Mouse (Mus musculus) neural tube, embryonic 10.5 days (tissue): Measurements from ENCODE around the gene Ptprd.
"Not testable (repeated sequence)": the region's sequence is repeated elsewhere in the genome, so short reads cannot be mapped to it uniquely, and the experiment has no call there.

Experiments used
- DNase-seq: peaks from one replicate; pipeline ENCODE4 v3.0.0-alpha.2; 2017; ENCODE audit warnings: low spot score; ENCODE audit errors: extremely low spot score

The Ptprd gene

DNA sequence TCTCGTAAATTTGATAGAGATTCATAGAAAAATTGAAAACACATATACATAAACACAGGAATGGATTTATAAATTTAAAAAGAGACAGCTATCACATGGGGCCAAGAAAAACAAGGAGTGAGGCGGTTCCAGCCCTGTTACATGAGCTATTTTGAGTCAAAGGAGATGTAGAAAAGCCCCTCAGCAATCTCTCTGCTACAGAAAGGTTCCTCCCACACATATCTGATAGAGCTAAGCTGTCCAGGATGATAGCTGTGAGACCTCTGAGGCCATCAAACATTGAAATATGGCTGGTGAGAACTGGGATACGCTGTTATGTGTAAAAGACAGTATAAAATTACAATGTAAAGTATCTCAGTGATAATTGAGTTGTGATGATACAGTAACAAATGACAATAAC lies 2138.5 kb downstream of the Ptprd start:
- DNase-seq: no peak

DNA sequence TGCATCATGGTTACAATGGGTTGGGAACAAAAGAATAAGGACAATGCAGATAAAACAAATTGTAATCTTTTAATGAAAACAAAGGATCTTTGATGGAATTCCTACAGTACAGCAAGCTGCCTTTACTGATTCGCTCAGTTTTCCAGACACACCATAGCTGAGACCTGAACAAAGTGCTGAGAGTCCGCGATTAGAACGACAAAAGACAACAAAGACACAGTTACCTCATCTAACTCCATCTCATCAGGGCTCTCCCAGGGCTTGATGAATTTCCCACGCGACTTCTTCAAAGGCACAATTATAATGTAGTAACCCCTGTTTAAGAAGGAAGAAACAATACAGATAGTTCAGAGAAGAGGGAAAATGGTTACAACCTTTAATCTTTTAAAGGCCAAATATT lies 2140.0 kb downstream of the Ptprd start:
- no peak for DNase-seq

DNA sequence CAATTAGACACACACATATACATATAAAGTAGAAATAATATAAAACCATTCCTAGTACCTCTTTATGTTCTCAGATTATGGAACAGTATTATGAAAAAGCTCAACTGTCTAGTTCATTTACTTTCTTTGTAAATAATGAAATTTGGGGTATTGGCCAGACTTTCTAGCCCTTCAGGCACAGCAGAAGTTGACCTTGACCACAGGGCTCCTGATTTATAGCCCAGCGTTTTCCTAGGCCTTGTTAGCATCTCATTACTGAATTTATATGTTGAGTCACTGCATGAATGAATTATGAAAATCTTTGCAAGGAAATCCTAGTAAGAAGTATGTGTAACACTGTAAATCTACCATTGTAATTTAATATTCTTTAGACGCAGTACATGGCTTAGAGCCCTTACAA lies 2154.9 kb downstream of the Ptprd start:
- DNase-seq: no peak

DNA sequence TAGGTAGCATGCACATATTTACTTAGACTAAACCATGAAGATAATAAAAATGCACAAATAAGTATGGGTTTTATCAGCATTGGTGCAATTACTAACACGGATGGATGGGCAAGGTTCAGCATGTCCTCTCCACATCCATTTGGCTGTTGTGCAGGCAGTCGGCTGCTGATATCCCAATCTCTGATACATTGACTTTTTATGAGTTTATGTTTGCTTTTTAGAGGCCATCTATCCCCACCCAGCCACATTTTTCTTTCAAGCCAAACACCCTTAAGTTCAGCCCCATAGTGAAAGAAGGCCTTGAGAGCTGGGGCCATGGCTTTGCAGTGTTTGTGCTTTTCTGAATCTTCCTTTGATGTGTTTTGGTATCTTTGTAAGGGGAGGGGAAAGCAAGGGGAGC lies 2166.1 kb downstream of the Ptprd start:
- DNase-seq: no peak

DNA sequence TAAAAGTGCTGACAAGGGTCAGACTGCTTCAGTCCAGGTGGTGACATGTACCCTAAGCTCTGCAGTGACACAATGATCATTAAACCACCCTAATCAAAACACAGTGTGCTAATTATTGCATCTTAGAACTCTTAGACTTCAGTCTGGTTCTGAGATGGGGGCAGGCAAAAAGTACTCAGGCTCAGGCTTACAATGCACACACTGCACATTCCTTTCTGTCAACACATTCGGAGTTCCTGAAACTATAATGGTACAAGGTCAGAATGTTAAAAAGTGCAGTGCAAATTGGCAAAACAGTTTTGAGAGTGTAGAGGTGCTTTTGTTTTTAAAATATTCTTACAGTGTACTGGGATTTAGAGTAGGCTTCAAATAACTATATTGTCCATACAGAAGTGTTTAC lies 2167.0 kb downstream of the Ptprd start:
- DNase-seq: no peak

DNA sequence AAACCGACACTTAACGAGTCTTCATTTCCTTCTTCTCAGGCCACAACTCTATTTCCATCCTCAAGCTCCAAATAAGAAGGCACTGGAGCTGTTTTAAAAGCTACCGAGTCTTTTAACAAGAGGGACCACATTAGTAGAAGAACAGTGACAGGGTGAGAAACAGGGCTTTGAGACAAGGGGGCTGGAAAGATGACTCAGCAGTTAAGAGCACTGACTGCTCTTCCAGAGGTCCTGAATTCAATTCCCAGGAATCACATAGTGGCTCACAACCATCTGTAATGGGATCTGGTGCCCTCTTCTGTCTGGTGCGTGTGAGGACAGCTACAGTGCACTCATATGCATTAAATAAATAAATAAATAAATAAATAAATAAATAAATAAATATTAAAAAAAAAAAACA lies 2174.6 kb downstream of the Ptprd start:
- not testable (repeated sequence) for DNase-seq

DNA sequence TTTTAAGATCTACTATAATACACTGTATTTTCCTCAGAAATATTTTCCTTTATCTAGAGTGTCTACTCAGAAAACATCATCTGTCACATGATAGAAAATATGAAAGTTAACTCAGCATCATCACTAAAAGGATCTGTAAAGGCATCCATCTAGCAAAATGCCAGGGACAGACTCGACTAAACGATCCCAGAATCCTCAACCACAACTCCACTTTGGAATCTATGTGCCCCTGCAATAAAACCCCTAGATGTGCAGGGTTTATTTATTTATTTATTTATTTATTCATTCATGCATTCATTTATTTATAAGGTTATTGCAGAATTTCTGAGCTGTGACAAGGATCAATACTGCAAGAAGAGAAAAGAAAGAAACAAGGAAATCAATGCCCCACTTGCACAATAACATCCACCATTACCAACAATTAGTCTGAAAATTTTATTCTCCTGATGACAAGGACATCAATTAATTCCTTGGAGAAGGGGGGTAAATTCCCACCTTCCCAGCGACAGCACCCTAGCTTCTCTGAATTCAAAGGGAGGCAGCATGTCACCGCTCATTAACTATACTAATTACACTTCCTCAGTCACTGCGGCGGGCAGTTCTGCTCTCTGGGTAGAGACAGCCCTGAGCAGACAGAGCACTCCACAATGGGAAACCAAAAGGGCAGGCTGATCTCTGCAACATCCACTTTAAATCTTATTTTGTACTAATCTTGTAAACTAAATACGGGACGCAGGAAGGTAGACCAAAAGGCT lies 2186.0 kb downstream of the Ptprd start:
- DNase-seq: no peak

DNA sequence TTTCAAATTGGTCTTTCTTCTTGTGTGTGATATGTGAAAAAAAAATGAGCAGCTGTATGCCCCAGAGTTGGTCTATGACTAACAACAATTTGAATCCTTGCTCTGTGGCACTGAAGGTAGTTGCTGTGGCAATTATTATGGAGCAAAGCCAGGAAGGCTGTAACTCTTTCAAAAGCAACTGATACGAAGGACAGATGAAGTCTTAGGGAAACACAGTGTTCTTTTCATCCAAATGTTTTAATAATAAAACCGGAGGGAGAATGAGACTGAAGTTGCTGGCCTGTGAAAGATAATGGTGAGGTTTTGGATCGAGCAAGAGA lies 2187.3 kb downstream of the Ptprd start:
- no peak for DNase-seq

DNA sequence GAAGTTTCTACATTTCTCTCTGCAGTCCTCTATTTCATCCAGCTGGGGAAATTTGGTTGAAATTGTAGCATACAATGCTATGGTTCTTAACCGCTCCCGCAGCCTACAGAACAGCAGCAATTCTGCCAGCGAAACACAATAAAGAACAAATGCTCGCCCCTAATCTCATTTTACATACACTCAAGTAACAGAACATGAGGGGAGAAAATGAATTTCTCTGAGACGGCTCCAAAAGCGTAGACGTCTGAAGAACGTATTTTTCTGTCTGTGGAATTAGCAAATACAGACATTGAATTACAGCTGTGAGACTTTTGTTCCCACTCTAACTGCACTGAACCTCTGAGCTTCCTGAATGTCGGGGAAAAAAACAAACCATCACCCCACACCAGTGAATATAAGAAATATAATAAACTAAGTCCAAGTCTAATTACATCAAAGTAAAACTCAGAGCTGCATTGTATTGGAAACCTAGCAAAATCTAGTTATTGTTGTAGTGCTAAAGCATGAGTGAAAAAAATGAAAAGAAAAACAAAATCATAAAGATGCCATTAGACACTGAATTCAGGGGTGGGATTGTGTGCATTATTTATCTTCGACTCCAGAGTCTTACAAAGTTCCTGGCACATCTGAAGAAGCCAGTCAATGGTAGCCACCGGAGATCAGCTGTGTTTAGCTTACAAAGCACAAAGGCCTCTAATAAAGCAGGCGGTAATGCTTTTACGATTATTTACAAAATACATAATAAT lies 2187.8 kb downstream of the Ptprd start:
- DNase-seq: no peak

DNA sequence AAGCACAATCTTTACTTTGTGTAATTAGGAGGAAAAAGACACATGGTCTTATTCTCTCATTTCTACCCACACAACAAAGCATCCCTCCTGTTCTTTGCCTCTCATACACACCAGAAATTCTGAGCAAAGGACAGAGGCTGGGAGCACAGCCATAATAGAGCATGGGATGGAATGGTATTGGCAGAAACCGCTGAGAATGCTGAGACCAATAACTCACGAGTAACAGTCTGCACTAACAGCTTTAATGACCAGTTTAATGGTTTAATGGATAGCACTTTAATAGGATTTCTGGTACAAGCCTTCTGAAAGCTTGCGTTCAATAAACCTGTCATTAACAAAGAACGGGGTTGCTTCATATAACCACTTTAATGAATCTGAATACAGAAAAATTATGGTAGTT lies 2190.1 kb downstream of the Ptprd start:
- no peak for DNase-seq

DNA sequence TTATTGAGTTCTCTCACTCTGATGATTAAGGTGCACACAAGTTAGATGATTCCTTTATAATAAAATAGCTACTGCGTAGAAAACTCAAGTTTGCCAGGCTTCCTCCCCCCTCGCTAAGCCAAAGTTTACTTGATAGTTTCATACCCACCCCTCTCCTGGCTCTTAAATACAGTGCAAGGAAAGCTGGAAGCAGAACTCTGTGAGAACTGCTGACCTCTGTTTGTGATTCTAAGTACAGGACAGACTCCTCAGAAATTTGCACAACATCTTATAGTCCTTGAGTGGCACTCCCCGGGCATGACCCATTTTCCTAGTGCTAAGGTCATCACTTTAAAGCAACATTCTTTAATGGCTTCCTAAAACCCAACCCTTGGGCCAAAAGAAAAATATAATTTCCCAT lies 2196.7 kb downstream of the Ptprd start:
- DNase-seq: no peak

DNA sequence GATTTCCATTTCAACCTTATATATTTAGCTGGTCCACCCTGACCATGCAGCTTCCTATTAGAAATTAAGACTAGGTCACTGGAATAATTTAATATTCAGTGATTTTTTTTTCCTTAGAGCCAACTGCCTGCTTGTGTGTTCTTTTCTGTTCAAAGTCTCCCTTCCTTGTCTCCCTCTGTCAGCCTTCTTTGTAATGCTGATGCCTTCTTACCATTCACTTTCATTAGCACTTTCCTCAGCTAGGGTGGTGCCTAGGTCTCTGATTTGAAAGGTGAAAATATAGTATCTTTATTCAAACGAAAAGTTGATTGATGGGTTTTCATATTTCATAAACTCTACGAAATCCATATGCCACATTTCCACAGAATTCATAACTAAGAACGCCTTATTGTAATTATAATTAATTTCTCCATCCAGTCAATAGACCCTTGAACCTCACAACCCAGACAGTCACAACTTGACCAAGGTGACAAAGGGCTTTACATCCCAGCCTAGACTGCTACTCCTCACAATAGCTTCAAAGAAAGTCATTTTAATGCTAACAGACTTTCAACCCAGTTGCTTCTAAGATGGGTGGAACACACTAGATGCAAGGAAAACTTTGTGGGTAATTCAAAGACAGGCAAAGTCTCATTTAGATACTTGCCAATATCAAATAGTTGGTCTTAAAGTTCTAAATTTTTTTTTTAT lies 2197.5 kb downstream of the Ptprd start:
- DNase-seq: no peak

DNA sequence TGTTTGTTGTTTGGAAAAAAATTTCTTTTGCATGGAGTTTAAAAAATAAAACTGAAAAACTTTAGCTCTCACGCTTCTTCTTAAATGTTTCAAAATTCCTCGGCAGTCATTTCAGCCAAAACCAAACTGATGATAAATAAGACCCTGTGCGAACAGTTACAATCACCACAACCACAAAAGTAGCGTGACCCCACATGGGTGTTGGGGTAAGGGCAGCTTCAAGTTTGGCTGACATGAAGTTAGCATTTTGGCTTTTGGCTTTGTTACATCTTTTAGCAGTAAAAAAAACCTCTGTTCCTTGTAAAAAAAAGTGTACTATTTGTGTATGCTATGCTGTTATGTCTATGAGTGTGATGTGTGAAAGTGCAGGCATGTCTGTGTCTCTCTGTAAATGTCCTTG lies 2203.2 kb downstream of the Ptprd start:
- DNase-seq: no peak

DNA sequence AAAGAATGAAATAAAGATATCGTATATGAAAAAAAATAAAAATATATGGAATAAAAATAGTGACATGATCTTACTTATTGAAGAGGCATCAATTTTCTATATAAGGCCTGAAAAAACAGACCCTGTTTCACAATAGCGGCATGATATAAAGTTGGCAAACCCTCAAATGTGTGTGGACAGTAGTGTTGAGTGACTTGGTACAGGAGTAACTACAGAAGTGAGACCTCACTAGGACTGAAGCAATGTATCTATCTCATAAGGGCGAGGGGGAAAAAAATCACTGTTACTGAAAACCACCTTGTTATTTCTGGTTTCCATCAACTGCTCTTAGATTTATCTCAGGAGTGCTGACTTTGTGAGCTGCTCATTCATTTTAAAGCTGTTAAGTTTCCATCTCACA lies 2204.5 kb downstream of the Ptprd start:
- no peak for DNase-seq

DNA sequence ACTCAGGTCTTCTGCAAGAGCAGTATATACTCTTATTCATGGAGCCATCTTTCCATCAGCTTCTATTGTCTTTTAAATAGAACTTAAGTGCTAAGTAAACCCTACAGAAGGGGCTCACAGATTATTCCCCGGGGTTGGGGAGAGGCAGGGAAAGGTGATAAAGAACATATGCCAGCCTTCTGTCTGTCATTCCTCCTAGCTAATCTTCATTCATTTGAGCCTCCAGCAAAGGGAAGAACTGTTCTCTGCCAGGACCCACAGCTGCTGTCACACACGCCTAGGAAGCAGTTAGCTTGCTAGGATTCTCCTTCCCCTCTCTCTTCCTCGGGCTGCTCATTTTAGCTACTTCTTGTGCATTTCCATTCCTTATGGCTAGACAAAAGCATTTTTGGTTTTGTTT lies 2205.0 kb downstream of the Ptprd start:
- no peak for DNase-seq

DNA sequence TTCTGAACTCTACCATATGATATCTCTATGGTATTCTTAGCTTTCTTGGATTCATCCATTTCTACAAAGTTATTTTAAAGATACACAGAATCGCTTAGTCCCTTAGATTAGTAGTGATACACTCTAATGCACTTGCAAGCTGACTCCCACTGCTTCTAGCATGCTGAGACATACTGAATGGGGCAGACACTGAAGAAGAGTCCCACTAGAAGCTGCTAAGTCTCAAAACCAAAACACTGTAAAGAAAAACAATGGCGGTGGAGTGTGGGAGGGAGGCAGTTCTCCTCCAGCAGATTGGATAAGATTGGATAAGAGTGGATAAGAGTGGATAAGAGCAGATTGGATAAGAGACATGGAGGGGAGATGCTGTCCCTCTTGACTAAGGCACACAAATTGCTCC lies 2207.6 kb downstream of the Ptprd start:
- DNase-seq: no peak

DNA sequence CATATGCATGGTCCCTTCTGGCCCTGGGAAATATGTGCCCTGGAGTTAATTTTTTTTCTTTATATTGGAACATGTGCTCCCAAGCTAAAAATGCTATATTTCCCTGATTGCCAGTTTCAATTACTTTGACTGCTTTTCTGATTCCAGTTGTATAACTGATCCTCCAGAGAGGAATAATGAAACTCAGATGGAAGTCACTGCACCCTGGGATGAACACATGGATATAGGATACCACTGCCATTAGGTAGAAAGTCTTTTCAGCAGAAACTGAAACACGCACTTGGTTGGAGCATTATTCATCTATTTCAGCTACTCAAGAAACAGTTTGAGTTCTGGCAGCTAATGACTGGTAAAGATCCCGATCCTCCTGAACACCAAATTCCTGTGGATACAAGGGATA lies 2211.5 kb downstream of the Ptprd start:
- DNase-seq: no peak

DNA sequence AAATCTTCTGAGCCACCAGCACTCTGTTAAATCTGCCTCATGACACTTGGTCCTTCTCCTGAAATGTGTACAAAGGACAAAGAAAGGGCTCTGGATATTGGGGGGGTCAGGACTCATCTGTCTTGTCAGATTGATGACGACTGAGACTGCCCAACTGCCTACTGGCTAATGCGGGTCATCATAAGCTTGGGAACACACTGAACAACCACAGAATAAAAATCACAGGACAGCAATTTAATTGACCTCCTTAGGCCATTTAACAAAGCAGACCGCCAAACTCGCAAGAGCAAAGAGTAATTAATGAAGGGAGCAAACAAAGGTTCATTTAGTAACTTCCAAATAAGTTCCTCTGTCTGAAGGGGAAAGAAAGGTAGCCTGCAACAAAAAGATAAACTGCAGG lies 2215.9 kb downstream of the Ptprd start:
- no peak for DNase-seq

DNA sequence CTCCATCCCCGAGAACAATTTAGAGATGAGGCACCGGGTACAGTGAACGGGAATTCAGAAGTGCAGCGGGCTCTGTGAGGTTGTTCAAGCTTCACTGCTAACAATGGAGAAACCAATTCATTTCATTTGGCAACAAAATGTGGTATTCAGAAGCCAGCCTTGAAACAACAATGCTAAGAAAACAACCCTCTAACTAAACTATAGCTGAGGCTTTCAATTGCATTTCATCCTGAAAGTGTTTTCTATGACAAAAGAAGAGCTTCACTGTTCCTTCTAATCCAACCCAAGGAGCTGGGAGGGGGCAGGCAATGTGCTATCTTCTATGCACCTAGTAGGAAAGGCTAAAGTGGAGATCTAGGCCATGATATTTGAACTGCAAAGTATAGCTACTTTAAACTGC lies 2217.2 kb downstream of the Ptprd start:
- DNase-seq: no peak

DNA sequence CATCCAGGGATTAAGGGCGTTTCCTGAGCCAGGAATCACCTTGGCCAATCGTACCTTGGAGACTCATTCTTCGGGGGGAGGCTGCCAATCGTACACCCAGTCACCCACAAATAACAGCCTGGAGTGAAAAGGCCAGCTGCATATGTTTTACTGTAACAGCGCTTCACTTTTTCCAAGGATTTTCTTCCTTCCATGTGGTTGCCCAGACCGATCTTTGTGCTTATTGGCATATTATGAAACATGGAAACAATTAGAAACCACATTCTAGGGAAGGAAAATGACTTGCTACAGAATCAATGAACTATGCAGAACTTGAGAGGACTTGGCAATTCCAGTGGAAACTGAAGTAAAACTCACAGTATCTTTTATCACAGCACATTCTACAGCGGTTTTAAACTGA lies 2218.7 kb downstream of the Ptprd start:
- no peak for DNase-seq

DNA sequence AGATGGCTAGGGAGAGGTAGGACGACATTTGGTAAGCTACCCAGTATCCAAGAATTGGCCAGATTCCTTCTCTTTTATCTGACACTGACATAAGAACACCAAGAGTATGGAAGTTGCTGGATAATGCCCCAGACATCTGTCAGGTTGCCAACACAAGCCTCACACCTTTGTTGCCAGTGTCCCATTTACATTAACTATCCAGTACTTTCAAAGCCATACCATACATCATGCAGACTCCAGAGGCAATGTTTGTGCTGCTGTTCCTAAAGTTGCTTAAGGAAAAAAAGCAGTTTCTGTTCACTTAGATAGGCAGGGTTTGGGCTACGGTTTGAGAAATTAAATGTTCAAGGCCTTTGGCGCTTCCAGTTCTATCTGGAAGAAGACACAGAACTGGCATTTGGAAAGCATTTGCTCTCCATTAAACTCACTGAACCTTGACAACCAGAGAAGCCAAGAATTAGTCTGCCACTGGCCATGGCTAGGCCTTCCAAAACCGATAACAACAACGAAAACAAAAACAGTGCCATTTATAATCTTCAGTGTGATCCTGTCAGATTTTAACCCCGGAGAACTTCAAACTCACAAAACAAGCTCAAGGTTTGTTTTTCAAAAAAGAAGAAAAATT lies 2220.0 kb downstream of the Ptprd start:
- DNase-seq: no peak

DNA sequence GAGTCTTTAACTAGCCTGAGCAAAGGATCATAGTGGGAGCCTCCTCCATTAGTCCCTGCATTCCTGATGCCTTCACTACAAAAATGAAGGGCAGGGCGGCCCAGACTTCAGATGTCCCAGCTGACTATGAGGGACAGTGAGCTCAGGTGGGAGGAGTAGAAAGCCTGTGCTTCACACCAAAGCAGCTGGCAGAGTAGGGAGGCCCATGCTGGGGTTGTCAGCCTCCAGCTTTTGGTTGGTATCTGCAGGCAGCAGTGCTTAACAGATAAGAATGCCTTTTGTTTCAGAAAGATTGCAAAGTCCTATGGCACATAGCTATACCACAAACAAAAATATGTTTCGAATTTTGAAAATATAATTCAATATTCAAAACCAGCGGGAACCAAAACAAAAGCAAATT lies 2237.0 kb downstream of the Ptprd start:
- DNase-seq: no peak
